Mouse (Mus musculus): ENCODE measurements around the gene Psd. TPM values are rescaled to one million over a fixed set of nuclear protein-coding genes. Genes with fewer than 3 reads are reported as not detected.
A peak's percentile ranks its signal among the peaks of the same experiment; 100 is the strongest.

The Psd gene
- polyA plus RNA-seq, 1 experiment = 1.9 TPM

DNA sequence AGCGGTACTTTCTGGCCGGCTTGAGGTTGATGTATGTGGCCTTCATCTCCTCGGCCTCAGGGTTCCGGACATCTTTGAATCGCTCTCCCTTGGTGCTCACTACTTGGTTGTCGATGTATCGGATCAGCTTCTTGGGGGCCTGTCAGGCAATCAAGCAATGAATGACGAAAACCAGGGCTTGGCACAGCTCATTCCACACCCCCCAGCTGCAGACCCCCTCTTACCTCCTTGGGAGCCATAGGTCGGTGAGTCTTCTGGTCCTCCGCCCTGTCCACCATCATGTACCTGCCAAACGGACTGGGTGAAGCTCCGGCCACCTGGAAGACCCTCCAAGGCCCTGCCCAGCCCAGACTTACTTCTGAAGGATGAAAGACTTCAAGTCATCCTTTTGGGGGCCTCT lies 3.7 kb upstream of the Psd start:
- Histone ChIP-seq H3K27ac (ENCODE audit: insufficient read depth, low read depth, low read length) (no peak overlapping the region), H3K27me3 (replicated peaks; ENCODE audit: control insufficient read depth, insufficient read depth, low read length) (no peaks in the 10 kb centered on the region), H3K4me3 (ENCODE audit: insufficient read depth, low read depth, low read length) (no peak overlapping the region), H3K36me3 (ENCODE audit: control insufficient read depth, insufficient read depth, low read length) (no peaks in the 10 kb centered on the region), H3K4me1 (ENCODE audit: control insufficient read depth, insufficient read depth, low read length) (peaks cover 6% of the 10 kb centered on the region; the same call in 1 of the 2 replicates)
- no peak for DNase-seq
- no peak for TF ChIP-seq CTCF (conservative IDR thresholded peaks at IDR 0.05; ENCODE audit: insufficient read depth, insufficient read length, low read depth, low read length)
- no peak for TF ChIP-seq POLR2A (IDR thresholded peaks at IDR 0.05; ENCODE audit: low read depth, low read length)
- 93% methylated on average over 12 of the region's 12 CpGs for WGBS

GRCm38 (mm10) chr19:46329951-46330350 lies 3.0 kb upstream of the Psd start:
- H3K4me1 ChIP-seq (ENCODE audit: control insufficient read depth, insufficient read depth, low read length) = peaks cover 6% of the 10 kb centered on the region; the same call in 1 of the 2 replicates
- H3K27me3 ChIP-seq (replicated peaks; ENCODE audit: control insufficient read depth, insufficient read depth, low read length) = no peaks in the 10 kb centered on the region
- H3K36me3 ChIP-seq (ENCODE audit: control insufficient read depth, insufficient read depth, low read length) = no peaks in the 10 kb centered on the region
- 5% methylated on average over 16 of the region's 16 CpGs for WGBS
- H3K4me3 ChIP-seq (ENCODE audit: insufficient read depth, low read depth, low read length) = no peak overlapping the region
- no peak overlapping the region for H3K27ac ChIP-seq (ENCODE audit: insufficient read depth, low read depth, low read length)
- peak; percentile 89 for DNase-seq
- TF ChIP-seq POLR2A (IDR thresholded peaks at IDR 0.05; ENCODE audit: low read depth, low read length) = no peak
- TF ChIP-seq CTCF (conservative IDR thresholded peaks at IDR 0.05; ENCODE audit: insufficient read depth, insufficient read length, low read depth, low read length) = peak; percentile 95; the same call in 1 of the 2 replicates

DNA sequence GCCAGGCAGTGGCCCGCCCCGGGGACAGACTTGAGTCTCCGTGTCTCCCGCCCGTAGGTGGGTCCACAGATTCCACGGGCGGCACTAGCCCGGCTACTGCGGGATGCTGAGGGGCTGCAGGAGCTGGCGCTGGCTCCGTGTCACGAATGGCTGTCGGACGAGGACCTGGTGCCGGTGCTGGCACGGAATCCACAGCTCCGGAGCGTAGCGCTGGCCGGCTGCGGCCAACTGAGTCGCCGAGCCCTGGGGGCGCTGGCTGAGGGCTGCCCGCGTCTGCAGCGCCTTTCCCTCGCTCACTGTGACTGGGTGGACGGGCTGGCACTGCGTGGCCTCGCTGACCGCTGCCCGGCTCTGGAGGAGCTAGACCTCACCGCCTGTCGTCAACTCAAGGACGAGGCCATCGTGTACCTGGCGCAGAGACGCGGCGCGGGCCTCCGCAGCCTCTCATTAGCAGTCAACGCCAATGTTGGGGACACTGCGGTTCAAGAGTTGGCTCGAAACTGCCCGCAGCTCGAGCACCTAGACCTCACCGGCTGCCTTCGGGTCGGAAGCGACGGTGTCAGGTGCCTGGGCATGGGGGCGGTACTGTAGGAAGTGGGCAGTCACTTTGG lies 2.2 kb upstream of the Psd start:
- Histone ChIP-seq H3K27ac (ENCODE audit: insufficient read depth, low read depth, low read length) (peak overlapping the region; percentile 24), H3K4me3 (ENCODE audit: insufficient read depth, low read depth, low read length) (peak overlapping the region; percentile 72), H3K4me1 (ENCODE audit: control insufficient read depth, insufficient read depth, low read length) (peaks cover 6% of the 10 kb centered on the region; the same call in 1 of the 2 replicates), H3K27me3 (replicated peaks; ENCODE audit: control insufficient read depth, insufficient read depth, low read length) (no peaks in the 10 kb centered on the region), H3K36me3 (ENCODE audit: control insufficient read depth, insufficient read depth, low read length) (no peaks in the 10 kb centered on the region)
- peak; percentile 29 for DNase-seq
- WGBS = 2% methylated on average over 54 of the region's 54 CpGs
- TF ChIP-seq CTCF (conservative IDR thresholded peaks at IDR 0.05; ENCODE audit: insufficient read depth, insufficient read length, low read depth, low read length) = no peak
- no peak for TF ChIP-seq POLR2A (IDR thresholded peaks at IDR 0.05; ENCODE audit: low read depth, low read length)

DNA sequence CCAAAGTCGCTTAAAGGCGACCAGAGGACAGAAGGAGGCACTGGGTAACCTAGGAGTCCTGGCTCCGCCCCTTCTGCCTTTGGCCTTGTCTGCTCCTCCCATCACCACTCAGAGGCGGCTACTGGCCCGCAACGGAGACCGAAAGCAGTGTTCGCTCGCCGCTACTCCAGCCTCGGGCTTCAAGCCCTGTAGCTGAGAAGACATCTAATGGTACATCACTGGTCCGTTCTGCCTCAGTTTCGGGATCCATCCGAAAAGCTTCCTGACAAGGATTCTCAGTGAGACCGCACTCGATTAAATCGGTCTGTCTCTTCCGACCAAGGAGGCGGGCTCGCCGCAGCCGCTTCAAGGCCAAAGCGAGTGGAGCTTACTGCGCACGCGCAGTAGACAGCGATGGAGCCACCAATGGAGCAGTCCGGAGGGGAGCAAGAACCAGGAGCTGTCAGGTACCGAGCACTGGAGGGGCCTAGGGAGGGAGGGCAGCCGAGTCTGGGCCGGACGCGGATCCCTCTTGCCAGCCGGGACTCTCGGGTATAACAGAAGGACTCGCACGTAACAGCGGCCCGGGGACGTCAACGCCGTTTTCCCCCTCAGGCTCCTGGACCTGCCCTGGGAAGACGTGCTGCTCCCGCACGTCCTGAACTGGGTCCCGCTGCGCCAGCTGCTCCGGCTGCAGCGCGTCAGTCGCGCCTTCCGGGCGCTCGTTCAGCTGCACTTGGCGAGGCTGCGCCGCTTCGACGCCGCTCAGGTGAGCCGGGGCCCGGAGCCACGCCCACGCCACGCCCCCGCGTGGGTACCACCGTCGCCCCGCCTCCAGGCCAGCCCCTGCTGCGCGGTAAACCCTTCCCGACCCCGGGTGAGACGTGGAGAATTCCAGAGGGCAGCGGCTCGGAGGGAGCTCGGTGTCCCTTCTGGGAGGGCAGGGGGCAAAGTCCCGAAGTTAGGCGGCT lies 1.4 kb upstream of the Psd start, which contains the start of gene Fbxl15:
Gene Fbxl15 (plus strand): TSS at position 104 of the 950 bp plus-strand sequence.
- under 1% methylated on average over 81 of the region's 81 CpGs for WGBS
- DNase-seq = peak; percentile 97
- no peaks in the 10 kb centered on the region for H3K27me3 ChIP-seq (replicated peaks; ENCODE audit: control insufficient read depth, insufficient read depth, low read length)
- H3K27ac ChIP-seq (ENCODE audit: insufficient read depth, low read depth, low read length) = peak within 1 kb of the TSS; percentile 81
- TF ChIP-seq CTCF (conservative IDR thresholded peaks at IDR 0.05; ENCODE audit: insufficient read depth, insufficient read length, low read depth, low read length) (no peak), POLR2A (IDR thresholded peaks at IDR 0.05; ENCODE audit: low read depth, low read length) (peak; percentile 38)
- H3K36me3 ChIP-seq (ENCODE audit: control insufficient read depth, insufficient read depth, low read length) = no peaks in the 10 kb centered on the region
- H3K4me3 ChIP-seq (ENCODE audit: insufficient read depth, low read depth, low read length) = peak within 1 kb of the TSS; percentile 72
- peaks cover 6% of the 10 kb centered on the region; the same call in 1 of the 2 replicates for H3K4me1 ChIP-seq (ENCODE audit: control insufficient read depth, insufficient read depth, low read length)

- DNase-seq = no peak
- peaks cover 6% of the 10 kb centered on the region; the same call in 1 of the 2 replicates for H3K4me1 ChIP-seq (ENCODE audit: control insufficient read depth, insufficient read depth, low read length)
- H3K27me3 ChIP-seq (replicated peaks; ENCODE audit: control insufficient read depth, insufficient read depth, low read length) = no peaks in the 10 kb centered on the region
- no peaks in the 10 kb centered on the region for H3K36me3 ChIP-seq (ENCODE audit: control insufficient read depth, insufficient read depth, low read length)
- 27% methylated on average over 14 of the region's 14 CpGs for WGBS
- H3K4me3 ChIP-seq (ENCODE audit: insufficient read depth, low read depth, low read length) = peak overlapping the region; percentile 72; the same call in 1 of the 2 replicates
- peak overlapping the region; percentile 81; the same call in 1 of the 2 replicates for H3K27ac ChIP-seq (ENCODE audit: insufficient read depth, low read depth, low read length)
- TF ChIP-seq POLR2A (IDR thresholded peaks at IDR 0.05; ENCODE audit: low read depth, low read length) (no peak), CTCF (conservative IDR thresholded peaks at IDR 0.05; ENCODE audit: insufficient read depth, insufficient read length, low read depth, low read length) (no peak)
These were observed 642 bp upstream of the Psd start for GRCm38 (mm10) chr19:46327531-46328064.

DNA sequence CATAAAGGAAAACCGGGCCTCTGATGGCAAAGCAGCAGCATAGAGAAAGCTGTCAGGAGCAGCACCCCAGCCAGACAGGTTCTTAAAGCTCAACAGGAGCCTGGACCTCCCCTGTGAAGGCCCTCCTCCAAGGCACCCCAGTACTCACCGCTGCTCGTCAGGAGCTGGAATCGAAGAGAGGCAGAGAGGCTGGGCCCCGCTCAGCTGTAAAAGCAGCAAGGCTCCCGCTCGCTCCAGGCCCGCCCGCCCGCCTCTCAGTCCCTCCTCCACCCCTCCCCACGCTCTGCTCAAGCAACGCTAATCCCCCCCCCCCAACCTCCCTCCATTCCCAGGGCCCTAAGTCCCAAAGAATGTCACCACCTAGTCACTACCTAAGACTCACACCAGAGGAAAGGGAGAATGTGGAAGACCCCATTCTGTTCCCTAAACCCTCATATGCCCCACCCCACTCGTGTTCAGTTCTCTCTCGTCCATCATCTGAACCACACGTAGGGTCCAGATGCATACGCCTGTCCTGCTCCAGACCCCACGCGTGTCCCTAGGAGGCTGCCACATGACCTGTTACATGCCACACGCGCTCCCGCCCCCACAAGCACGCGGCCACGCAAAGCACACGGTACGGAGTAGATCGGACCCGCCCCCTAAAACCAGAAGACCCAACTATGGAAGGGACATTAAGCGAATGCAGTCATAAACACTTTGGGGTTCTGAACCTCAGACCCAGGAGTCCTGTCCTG lies 769 bp downstream of the Psd start:
- H3K27ac ChIP-seq (ENCODE audit: insufficient read depth, low read depth, low read length) = no peak overlapping the region
- no peak overlapping the region for H3K4me3 ChIP-seq (ENCODE audit: insufficient read depth, low read depth, low read length)
- DNase-seq = no peak
- no peaks in the 10 kb centered on the region for H3K36me3 ChIP-seq (ENCODE audit: control insufficient read depth, insufficient read depth, low read length)
- peaks cover 6% of the 10 kb centered on the region; the same call in 1 of the 2 replicates for H3K4me1 ChIP-seq (ENCODE audit: control insufficient read depth, insufficient read depth, low read length)
- WGBS = 16% methylated on average over 29 of the region's 29 CpGs
- no peak for TF ChIP-seq CTCF (conservative IDR thresholded peaks at IDR 0.05; ENCODE audit: insufficient read depth, insufficient read length, low read depth, low read length)
- TF ChIP-seq POLR2A (IDR thresholded peaks at IDR 0.05; ENCODE audit: low read depth, low read length) = no peak
- H3K27me3 ChIP-seq (replicated peaks; ENCODE audit: control insufficient read depth, insufficient read depth, low read length) = no peaks in the 10 kb centered on the region

All from kidney, adult 2 months (tissue).